Mouse (Mus musculus): ENCODE measurements around the gene Olfr979.
"Not testable (repeated sequence)": the region's sequence is repeated elsewhere in the genome, so short reads cannot be mapped to it uniquely, and the experiment has no call there.

Olfr979 gene

DNA sequence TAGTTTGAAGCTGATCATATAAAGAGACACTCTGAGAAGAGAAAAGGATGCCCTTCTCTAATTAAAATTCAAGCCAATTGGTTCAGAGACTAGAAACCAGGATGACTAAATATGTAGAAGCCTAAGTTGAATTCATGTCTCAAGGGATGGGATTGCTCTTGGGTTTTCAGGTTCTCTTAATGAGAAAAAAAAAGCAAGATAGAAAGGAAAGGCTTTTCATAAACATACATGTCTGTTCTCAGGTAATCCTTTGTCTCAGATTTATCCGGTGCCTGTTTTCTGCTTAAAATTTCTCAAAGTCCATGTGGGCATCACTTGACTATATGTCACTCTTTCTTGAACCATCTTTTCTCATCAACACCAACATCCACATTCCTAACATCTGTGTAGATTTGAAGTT lies at the start of gene Olfr979:
Gene Olfr979, minus strand, starts transcription at position 101 of the 400 bp plus-strand sequence.
- DNase-seq (ENCODE audit: low read depth) = no peak

DNA sequence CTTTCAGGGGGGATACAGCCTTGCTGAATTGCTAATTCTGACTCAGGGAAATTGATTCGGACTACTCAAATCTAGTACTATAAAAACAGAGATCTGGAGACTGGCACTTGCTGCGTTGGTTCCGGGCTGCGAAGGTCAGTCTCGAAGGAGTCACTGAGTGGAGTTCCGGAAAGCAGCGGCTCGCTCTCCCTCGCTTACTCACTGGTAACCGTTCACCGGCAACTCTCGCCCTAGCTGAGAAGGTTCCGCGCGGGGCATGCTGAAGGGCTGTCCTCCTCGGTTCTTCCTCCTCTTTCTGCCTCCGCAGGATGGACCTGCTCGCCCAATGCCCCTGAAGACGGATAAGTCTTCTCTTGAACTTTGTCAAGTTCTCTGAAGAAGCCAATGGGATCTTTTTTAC lies 46.9 kb upstream of the Olfr979 start:
- no peak for DNase-seq (ENCODE audit: low read depth)

DNA sequence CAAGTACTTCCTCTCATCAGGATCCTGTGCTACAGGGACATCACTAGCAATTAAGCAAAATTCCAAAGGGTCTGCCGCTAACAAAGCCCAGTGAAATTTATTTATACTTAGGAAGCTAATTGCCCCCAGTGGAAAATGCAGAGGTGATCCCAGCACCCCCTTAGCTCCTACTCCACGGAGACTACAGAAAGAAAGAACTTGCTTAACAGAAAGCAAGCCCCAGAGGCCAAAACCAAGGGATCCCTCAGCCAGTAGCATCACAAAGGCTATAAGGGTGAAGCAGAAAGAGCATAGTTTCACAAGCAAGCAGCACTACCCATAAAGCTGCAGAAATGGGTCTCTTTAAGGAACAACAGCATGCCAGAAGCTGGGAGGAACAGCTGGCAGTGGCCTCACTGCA lies 17.9 kb upstream of the Olfr979 start, which contains the start of gene Olfr981:
Gene Olfr981, plus strand, starts transcription at position 301 of the 400 bp plus-strand sequence.
- DNase-seq (ENCODE audit: low read depth) = no peak

DNA sequence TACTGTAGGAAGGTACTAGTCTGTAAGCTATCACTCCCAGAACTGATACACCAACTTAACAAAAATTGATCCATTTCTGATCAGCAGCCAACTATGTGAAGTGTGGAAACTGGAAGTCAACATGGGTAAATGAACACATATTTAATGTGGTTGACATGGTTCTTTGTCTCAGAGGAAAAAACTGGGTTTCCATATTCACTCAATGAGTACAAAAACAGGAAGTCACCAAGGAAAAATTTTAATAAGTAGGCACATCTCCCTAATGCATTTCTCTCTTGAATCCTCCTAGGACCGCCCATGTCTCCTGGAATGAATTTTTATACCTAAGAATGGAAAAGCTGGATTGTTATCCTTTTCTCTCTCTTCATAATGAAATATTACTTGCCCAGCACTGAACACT lies 6.2 kb upstream of the Olfr979 start, which contains the start of gene Olfr980:
Gene Olfr980, minus strand, starts transcription at position 101 of the 400 bp plus-strand sequence.
- no peak for DNase-seq (ENCODE audit: low read depth)

DNA sequence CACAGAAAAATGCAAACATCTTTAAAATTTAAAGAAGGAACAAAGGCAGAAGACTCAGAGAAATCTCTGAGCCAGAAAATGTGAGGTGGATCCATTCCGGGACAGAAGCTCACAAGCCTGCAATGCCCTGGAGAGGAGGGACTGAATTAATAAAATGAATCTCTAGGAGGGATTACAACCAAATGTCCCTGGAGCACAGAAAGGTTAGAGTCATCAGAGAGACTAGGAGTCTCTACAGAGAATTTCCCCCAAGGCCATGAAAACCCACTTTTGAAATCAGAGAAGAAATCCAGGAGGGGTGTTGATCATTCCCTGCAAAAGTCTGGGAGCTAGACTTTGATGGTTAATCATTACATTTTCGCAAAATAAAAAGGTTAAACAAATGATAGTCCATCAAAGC lies 11.5 kb downstream of the Olfr979 start, which contains the start of gene Olfr978:
Gene Olfr978, plus strand, starts transcription at position 301 of the 400 bp plus-strand sequence.
- DNase-seq (ENCODE audit: low read depth) = no peak

DNA sequence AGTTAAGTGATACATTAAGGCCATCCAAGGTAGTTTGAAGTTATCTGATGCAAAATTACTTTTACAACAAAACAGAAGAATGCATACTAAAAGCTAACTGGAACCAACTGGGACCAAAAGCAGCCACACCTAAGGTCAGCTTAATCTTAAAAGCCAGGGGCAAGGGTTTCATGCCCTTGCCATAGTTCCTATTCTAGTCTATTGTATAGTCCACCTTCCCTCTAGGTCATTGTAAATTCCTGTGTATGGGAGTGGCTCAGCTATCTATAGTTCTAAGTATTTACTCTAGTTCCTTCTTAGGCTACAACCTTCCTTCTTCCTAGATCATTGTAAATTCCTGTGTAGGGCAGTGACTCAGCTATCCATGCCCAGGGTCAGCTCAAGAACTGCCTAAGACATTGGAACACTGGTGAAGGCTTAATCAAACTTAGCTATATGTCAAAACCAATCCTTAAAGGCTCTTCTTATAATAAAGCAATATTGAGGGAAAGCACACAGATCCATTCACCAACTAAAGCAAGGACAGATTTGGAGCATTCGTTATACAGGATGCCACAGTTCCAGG lies 26.6 kb downstream of the Olfr979 start:
- DNase-seq (ENCODE audit: low read depth) = not testable (repeated sequence)

DNA sequence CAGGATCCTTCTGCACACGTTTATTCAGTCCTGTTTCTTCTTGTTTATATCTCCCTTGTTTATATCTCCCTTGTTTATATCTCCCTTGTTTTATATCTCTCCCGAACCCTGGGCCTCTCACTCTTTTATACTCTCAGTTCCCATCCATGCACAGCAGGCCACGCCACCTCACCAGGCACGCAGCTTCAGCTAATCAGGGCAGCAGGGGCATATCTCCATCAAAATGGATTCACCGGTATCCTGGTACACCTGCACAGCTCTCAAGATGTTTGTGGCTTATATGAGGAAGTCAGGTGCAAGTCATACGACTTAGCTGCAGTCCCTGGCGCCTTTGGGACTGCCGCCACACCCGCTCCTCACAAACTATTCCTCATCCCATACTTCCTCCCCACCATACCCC lies 42.2 kb downstream of the Olfr979 start, which contains the start of gene Olfr976:
Gene Olfr976, minus strand, starts transcription at position 101 of the 400 bp plus-strand sequence.
- DNase-seq (ENCODE audit: low read depth) = not testable (repeated sequence)

DNA sequence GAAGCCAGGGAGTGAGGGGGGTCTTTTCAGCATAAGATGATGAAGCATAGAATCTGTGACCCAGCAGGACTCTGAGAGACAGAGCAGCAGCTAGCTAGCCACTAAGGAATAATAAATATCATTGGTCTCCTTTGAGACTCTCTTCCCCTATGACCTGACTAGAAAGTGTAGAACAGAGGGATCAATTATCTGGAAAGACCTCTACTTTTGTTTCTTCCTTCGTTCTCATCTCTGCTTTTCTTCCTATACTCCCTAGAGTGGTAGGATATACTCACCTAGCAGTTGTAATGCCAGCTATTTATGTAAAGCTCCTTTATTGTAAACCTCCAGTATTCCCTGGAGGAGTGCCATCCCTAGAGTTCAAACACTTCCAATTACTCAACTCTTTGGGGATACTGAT lies 51.3 kb downstream of the Olfr979 start, which contains the start of gene Olfr975:
Gene Olfr975, minus strand, starts transcription at position 101 of the 400 bp plus-strand sequence.
- DNase-seq (ENCODE audit: low read depth) = no peak
